Mouse (Mus musculus): ENCODE measurements around the gene Mrps18a. TPM values are rescaled to one million over a fixed set of nuclear protein-coding genes. Genes with fewer than 3 reads are reported as not detected.

Mrps18a gene
- polyA plus RNA-seq, 1 experiment from 2014 or later, result 129 TPM

GRCm38 (mm10) chr17:46168768-46169167 lies 58.0 kb downstream of the Mrps18a start:
- no peaks in the 10 kb centered on the region for H3K9me3 ChIP-seq (replicated peaks; ENCODE audit: control insufficient read depth, low read length)
- no peak overlapping the region for H3K4me3 ChIP-seq (ENCODE audit: low read length)
- WGBS, result 65% methylated on average over 5 of the region's 5 CpGs
- peaks cover 81% of the 10 kb centered on the region for H3K36me3 ChIP-seq (ENCODE audit: control insufficient read depth, insufficient read depth)
- peaks cover 10% of the 10 kb centered on the region for H3K4me1 ChIP-seq (ENCODE audit: control insufficient read depth, insufficient read depth, low read length)
- no peak overlapping the region; the same call in 1 of the 2 replicates for H3K27ac ChIP-seq (ENCODE audit: low read length)
- ATAC-seq (replicated peaks; ENCODE audit: extremely low read depth, insufficient read depth, low FRiP score), result no peak
- no peak overlapping the region for H3K9ac ChIP-seq (ENCODE audit: low read length)
- H3K4me2 ChIP-seq (ENCODE audit: low read depth, low read length), result no peak overlapping the region
- no peaks in the 10 kb centered on the region for H3K27me3 ChIP-seq (ENCODE audit: control insufficient read depth, insufficient read depth, low read length)

- H3K9ac ChIP-seq (ENCODE audit: low read length), result no peak overlapping the region
- no peak overlapping the region for H3K4me3 ChIP-seq (ENCODE audit: low read length)
- H3K27ac ChIP-seq (ENCODE audit: low read length), result no peak overlapping the region
- H3K27me3 ChIP-seq (ENCODE audit: control insufficient read depth, insufficient read depth, low read length), result no peaks in the 10 kb centered on the region
- no peak overlapping the region for H3K4me2 ChIP-seq (ENCODE audit: low read depth, low read length)
- H3K36me3 ChIP-seq (ENCODE audit: control insufficient read depth, insufficient read depth), result peaks cover 67% of the 10 kb centered on the region
- H3K9me3 ChIP-seq (replicated peaks; ENCODE audit: control insufficient read depth, low read length), result no peaks in the 10 kb centered on the region
- peaks cover 10% of the 10 kb centered on the region for H3K4me1 ChIP-seq (ENCODE audit: control insufficient read depth, insufficient read depth, low read length)
- 77% methylated on average over 3 of the region's 3 CpGs for WGBS
- ATAC-seq (replicated peaks; ENCODE audit: extremely low read depth, insufficient read depth, low FRiP score), result no peak
Measured at GRCm38 (mm10) chr17:46170538-46170937, 59.8 kb downstream of the Mrps18a start.

Other genes starting within 250 kb of the Mrps18a start
- gene Vegfa, start 78.6 kb upstream of the Mrps18a start, polyA plus RNA-seq (2015; fragmentation: Nextera tagmentation; extraction: Ambion mirVana), result 6.4 TPM in 2 replicates
- 6.9 and 8.0 TPM in 2 replicates for gene Rsph9, start 33.2 kb downstream of the Mrps18a start, polyA plus RNA-seq (2015; fragmentation: Nextera tagmentation; extraction: Ambion mirVana)
- 32.7 and 39.4 TPM in 2 replicates for gene Mad2l1bp, start 42.6 kb downstream of the Mrps18a start, polyA plus RNA-seq (2015; fragmentation: Nextera tagmentation; extraction: Ambion mirVana)
- 36.9 and 42.6 TPM in 2 replicates for gene Gtpbp2, start 50.0 kb downstream of the Mrps18a start, polyA plus RNA-seq (2015; fragmentation: Nextera tagmentation; extraction: Ambion mirVana)
- gene Polh, start 91.7 kb downstream of the Mrps18a start, polyA plus RNA-seq (2015; fragmentation: Nextera tagmentation; extraction: Ambion mirVana), result 11.7 and 13.4 TPM in 2 replicates
- 20.5 and 20.6 TPM in 2 replicates for gene Xpo5, start 91.8 kb downstream of the Mrps18a start, polyA plus RNA-seq (2015; fragmentation: Nextera tagmentation; extraction: Ambion mirVana)
- gene Polr1c, start 137.1 kb downstream of the Mrps18a start, polyA plus RNA-seq (2015; fragmentation: Nextera tagmentation; extraction: Ambion mirVana), result 46.3 and 47.8 TPM in 2 replicates
- 78.4 and 89.3 TPM in 2 replicates for gene Yipf3, start 137.1 kb downstream of the Mrps18a start, polyA plus RNA-seq (2015; fragmentation: Nextera tagmentation; extraction: Ambion mirVana)
- gene Lrrc73, start 142.5 kb downstream of the Mrps18a start, polyA plus RNA-seq (2015; fragmentation: Nextera tagmentation; extraction: Ambion mirVana), result 0.64 and 0.68 TPM in 2 replicates
- gene Tjap1, start 172.0 kb downstream of the Mrps18a start, polyA plus RNA-seq (2015; fragmentation: Nextera tagmentation; extraction: Ambion mirVana), result 42.5 and 45.3 TPM in 2 replicates
- 1.3 and 1.4 TPM in 2 replicates for gene Dlk2, start 186.4 kb downstream of the Mrps18a start, polyA plus RNA-seq (2015; fragmentation: Nextera tagmentation; extraction: Ambion mirVana)
- gene Abcc10, start 217.4 kb downstream of the Mrps18a start, polyA plus RNA-seq (2015; fragmentation: Nextera tagmentation; extraction: Ambion mirVana), result 4.9 and 5.3 TPM in 2 replicates